Mouse (Mus musculus) midbrain, embryonic 14.5 days (tissue): Measurements from ENCODE around the gene Rgl1. TPM values are rescaled to one million over a fixed set of nuclear protein-coding genes. Genes with fewer than 3 reads are reported as not detected.

Experiments
- ATAC-seq: fragments of 200-750 bp; cut with Nextera tagmentation; 2 replicates; pipeline ENCODE4 v1.8.0; 2017; ENCODE audit warnings: moderate number of reproducible peaks, moderate library complexity; ENCODE audit not compliant: low FRiP score, low TSS enrichment
- DNase-seq: peaks from one replicate; pipeline ENCODE4 v3.0.0-alpha.2; 2015
- H3K27ac ChIP-seq: fragments of 300-500 bp; sonication (generic); replicated peaks from 2 replicates; pipeline ENCODE4 v1.5.1; 2014; ENCODE audit warnings: mild to moderate bottlenecking, low read depth, low read length, moderate library complexity
- H3K27me3 ChIP-seq: fragments of 300-500 bp; sonication (generic); 2 replicates; pipeline ENCODE4 v1.6.1; 2014; ENCODE audit warnings: low read length, control low read depth, mixed read lengths; ENCODE audit not compliant: control insufficient read depth, insufficient read depth
- H3K36me3 ChIP-seq: fragments of 300-500 bp; sonication (generic); 2 replicates; pipeline ENCODE4 v1.6.1; 2014; ENCODE audit warnings: low read length, control low read depth; ENCODE audit not compliant: control insufficient read depth, insufficient read depth
- H3K4me1 ChIP-seq: fragments of 300-500 bp; sonication (generic); 2 replicates; pipeline ENCODE4 v1.6.1; 2014; ENCODE audit warnings: mild to moderate bottlenecking, antibody characterized with exemption, low read length, control low read depth; ENCODE audit not compliant: control insufficient read depth, insufficient read depth
- H3K4me2 ChIP-seq: fragments of 300-500 bp; sonication (generic); 2 replicates; pipeline ENCODE4 v1.6.1; 2014; ENCODE audit warnings: mild to moderate bottlenecking, low read length, moderate library complexity
- H3K4me3 ChIP-seq: fragments of 300-500 bp; sonication (generic); replicated peaks from 2 replicates; pipeline ENCODE4 v1.5.1; 2014; ENCODE audit warnings: low read depth, low read length
- H3K9ac ChIP-seq: fragments of 300-500 bp; sonication (generic); replicated peaks from 2 replicates; pipeline ENCODE4 v1.6.1; 2014; ENCODE audit warnings: mild to moderate bottlenecking, low read length, moderate library complexity
- H3K9me3 ChIP-seq: fragments of 300-500 bp; sonication (generic); 2 replicates; pipeline ENCODE4 v1.6.1; 2016; ENCODE audit warnings: low read length, control low read depth, mixed read lengths; ENCODE audit not compliant: control insufficient read depth
- WGBS: fragments of 180-500 bp; shearing (Covaris S2); extraction: QIAGEN DNeasy Blood & Tissue Kit; methylation state at CpG from one replicate; pipeline ENCODE4 v1.1.7; 2014; 5-methylcytosine and 5-hydroxymethylcytosine counted together
- polyA plus RNA-seq: library from polyadenylated mRNA; unstranded; fragments of >200 nt; fragmentation: Nextera tagmentation; extraction: Ambion mirVana; gene quantifications from 2 replicates; pipeline ENCODE4 v1.2.1, GENCODE M21; 2014

Rgl1 gene
- polyA plus RNA-seq, 1 experiment from 2014 or later, result 16.6 TPM

- DNase-seq (no peak), ATAC-seq (no peak)
- no peaks in the 10 kb centered on the region for H3K9me3 ChIP-seq
- H3K27ac ChIP-seq, result no peak overlapping the region
- H3K4me2 ChIP-seq, result no peak overlapping the region
- no peak overlapping the region for H3K9ac ChIP-seq
- H3K27me3 ChIP-seq, result no peaks in the 10 kb centered on the region
- no peak overlapping the region for H3K4me3 ChIP-seq
- WGBS, result 88% methylated on average over 1 of the region's 1 CpGs
- no peaks in the 10 kb centered on the region for H3K36me3 ChIP-seq
- no peaks in the 10 kb centered on the region for H3K4me1 ChIP-seq
Measured at GRCm38 (mm10) chr1:152490842-152491241, 275.3 kb downstream of the Rgl1 start.

- no peaks in the 10 kb centered on the region for H3K27me3 ChIP-seq
- H3K4me3 ChIP-seq, result no peak overlapping the region
- no peak overlapping the region for H3K4me2 ChIP-seq
- no peaks in the 10 kb centered on the region for H3K4me1 ChIP-seq
- ATAC-seq (no peak), DNase-seq (no peak)
- H3K27ac ChIP-seq, result no peak overlapping the region
- no peak overlapping the region for H3K9ac ChIP-seq
- no peaks in the 10 kb centered on the region for H3K9me3 ChIP-seq
- H3K36me3 ChIP-seq, result no peaks in the 10 kb centered on the region
- WGBS, result 88% methylated on average over 4 of the region's 4 CpGs
Measured at GRCm38 (mm10) chr1:152476126-152476525, 290.0 kb downstream of the Rgl1 start.

GRCm38 (mm10) chr1:152468443-152468842, 297.7 kb downstream of the Rgl1 start:
- no peak overlapping the region for H3K4me3 ChIP-seq
- H3K36me3 ChIP-seq, result no peaks in the 10 kb centered on the region
- no peak for ATAC-seq
- H3K4me2 ChIP-seq, result no peak overlapping the region
- 15% methylated on average over 9 of the region's 9 CpGs for WGBS
- DNase-seq, result peak; percentile 76
- peaks cover 12% of the 10 kb centered on the region for H3K4me1 ChIP-seq
- H3K27ac ChIP-seq, result peak overlapping the region; percentile 23
- no peak overlapping the region for H3K9ac ChIP-seq
- no peaks in the 10 kb centered on the region for H3K9me3 ChIP-seq
- H3K27me3 ChIP-seq, result no peaks in the 10 kb centered on the region

Other genes starting within 250 kb of the Rgl1 start
- gene Apobec4, start 15.8 kb downstream of the Rgl1 start, polyA plus RNA-seq, result not detected in 2 replicates
- 395 and 418 TPM in 2 replicates for gene Arpc5, start 191 bp upstream of the Rgl1 start, polyA plus RNA-seq
- 0.69 and 3.4 TPM in 2 replicates for gene Ncf2, start 33.8 kb upstream of the Rgl1 start, polyA plus RNA-seq
- gene Smg7, start 136.3 kb upstream of the Rgl1 start, polyA plus RNA-seq, result 41.7 and 47.3 TPM in 2 replicates
- 83.2 and 93.7 TPM in 2 replicates for gene Nmnat2, start 188.6 kb upstream of the Rgl1 start, polyA plus RNA-seq